Mouse (Mus musculus) heart, postnatal 0 days (tissue): ENCODE data around the gene Atg14. TPM values are rescaled to one million over a fixed set of nuclear protein-coding genes. Genes with fewer than 3 reads are reported as not detected.
A peak's percentile ranks its signal among the peaks of the same experiment; 100 is the strongest.

Source experiments
- ATAC-seq: fragments of 200-750 bp; cut with Nextera tagmentation; 2 replicates; pipeline ENCODE4 v1.8.0; 2017; ENCODE audit warnings: low read depth, moderate number of reproducible peaks, moderate library complexity; ENCODE audit not compliant: insufficient read depth
- DNase-seq: peaks from one replicate; pipeline ENCODE4 v3.0.0-alpha.2; 2016; ENCODE audit warnings: low spot score
- H3K27ac ChIP-seq: fragments of 300-500 bp; sonication (generic); 2 replicates; pipeline ENCODE4 v1.5.1; 2014; ENCODE audit warnings: low read depth, mild to moderate bottlenecking
- H3K27me3 ChIP-seq: fragments of 300-500 bp; sonication (generic); 2 replicates; pipeline ENCODE4 v1.6.1; 2014; ENCODE audit warnings: low read length, mixed read lengths; ENCODE audit not compliant: control insufficient read depth, insufficient read depth
- H3K36me3 ChIP-seq: fragments of 300-500 bp; sonication (generic); replicated peaks from 2 replicates; pipeline ENCODE4 v1.6.1; 2014; ENCODE audit warnings: low read length, mixed read lengths; ENCODE audit not compliant: control insufficient read depth, insufficient read depth
- H3K4me1 ChIP-seq: fragments of 300-500 bp; sonication (generic); 2 replicates; pipeline ENCODE4 v1.6.1; 2014; ENCODE audit warnings: antibody characterized with exemption; ENCODE audit not compliant: control insufficient read depth, insufficient read depth
- H3K4me2 ChIP-seq: fragments of 300-500 bp; sonication (generic); 2 replicates; pipeline ENCODE4 v1.6.1; 2014; ENCODE audit warnings: low read depth, mild to moderate bottlenecking, low read length, moderate library complexity
- H3K4me3 ChIP-seq: fragments of 300-500 bp; sonication (generic); 2 replicates; pipeline ENCODE4 v1.5.1; 2014; ENCODE audit warnings: low read depth, low read length
- H3K9ac ChIP-seq: fragments of 300-500 bp; sonication (generic); replicated peaks from 2 replicates; pipeline ENCODE4 v1.6.1; 2014; ENCODE audit warnings: low read depth, low read length, mixed read lengths
- H3K9me3 ChIP-seq: fragments of 300-500 bp; sonication (generic); replicated peaks from 2 replicates; pipeline ENCODE4 v1.6.1; 2016; ENCODE audit warnings: low read length; ENCODE audit not compliant: control insufficient read depth
- CTCF ChIP-seq: IDR thresholded peaks from 2 replicates; pipeline ENCODE4 v1.5.1; 2016; ENCODE audit warnings: antibody characterized with exemption, control low read depth, low read depth
- EP300 ChIP-seq: IDR thresholded peaks from 2 replicates; pipeline ENCODE4 v1.6.1; 2016; ENCODE audit warnings: antibody characterized with exemption, low read depth
- WGBS: fragments of 180-500 bp; shearing (Covaris S2); extraction: QIAGEN DNeasy Blood & Tissue Kit; methylation state at CpG from one replicate; pipeline ENCODE4 v1.1.7; 2014; 5-methylcytosine and 5-hydroxymethylcytosine counted together
- polyA plus RNA-seq: library from polyadenylated mRNA; unstranded; fragments of >200 nt; fragmentation: Nextera tagmentation; extraction: Ambion mirVana; gene quantifications from 2 replicates; pipeline ENCODE4 v1.2.1, GENCODE M21; 2015
- total RNA-seq: library from RNA; depleted of rRNA; stranded (reverse); fragments of >200 nt; gene quantifications from 2 replicates; pipeline ENCODE4 v1.2.3, GENCODE M21; 2014; ENCODE audit warnings: low replicate concordance

Atg14 gene
- total and polyA plus RNA-seq, 2 experiments from 2014 or later = 1.3 to 11.8 TPM

- no peaks in the 10 kb centered on the region for H3K27me3 ChIP-seq
- H3K4me3 ChIP-seq = no peak overlapping the region
- no peak for ATAC-seq
- TF ChIP-seq EP300 (no peak), CTCF (no peak)
- no peak overlapping the region for H3K4me2 ChIP-seq
- WGBS = 64% methylated on average over 6 of the region's 6 CpGs
- no peak overlapping the region for H3K27ac ChIP-seq
- no peak for DNase-seq
- no peak overlapping the region for H3K9ac ChIP-seq
- no peaks in the 10 kb centered on the region for H3K36me3 ChIP-seq
- H3K4me1 ChIP-seq = peaks cover 10% of the 10 kb centered on the region; the same call in 1 of the 2 replicates
- H3K9me3 ChIP-seq = no peaks in the 10 kb centered on the region
These were observed 51.8 kb downstream of the Atg14 start for GRCm38 (mm10) chr14:47518619-47519018.

- WGBS = 64% methylated on average over 6 of the region's 6 CpGs
These were observed 53.7 kb downstream of the Atg14 start for GRCm38 (mm10) chr14:47516755-47517154.

GRCm38 (mm10) chr14:47515636-47516035 is 54.8 kb downstream of the Atg14 start:
- TF ChIP-seq EP300 (no peak), CTCF (peak; percentile 20; the same call in 1 of the 2 replicates)
- H3K27me3 ChIP-seq = no peaks in the 10 kb centered on the region
- H3K27ac ChIP-seq = peak overlapping the region; percentile 52
- no peak overlapping the region for H3K4me3 ChIP-seq
- ATAC-seq (no peak), DNase-seq (no peak)
- H3K9ac ChIP-seq = no peak overlapping the region
- H3K36me3 ChIP-seq = no peaks in the 10 kb centered on the region
- H3K4me2 ChIP-seq = no peak overlapping the region
- no peaks in the 10 kb centered on the region for H3K9me3 ChIP-seq
- peaks cover 5% of the 10 kb centered on the region; the same call in 1 of the 2 replicates for H3K4me1 ChIP-seq
- 75% methylated on average over 8 of the region's 8 CpGs for WGBS

More at GRCm38 (mm10) chr14:47516755-47517154, 53.7 kb downstream of the Atg14 start:
- Histone ChIP-seq H3K27me3 (no peaks in the 10 kb centered on the region), H3K27ac (no peak overlapping the region), H3K4me2 (no peak overlapping the region), H3K9ac (no peak overlapping the region), H3K4me1 (peaks cover 5% of the 10 kb centered on the region; the same call in 1 of the 2 replicates), H3K36me3 (no peaks in the 10 kb centered on the region), H3K9me3 (no peaks in the 10 kb centered on the region), H3K4me3 (no peak overlapping the region)
- ATAC-seq (no peak), DNase-seq (no peak)
- no peak for TF ChIP-seq CTCF

GRCm38 (mm10) chr14:47514816-47515453 is 55.5 kb downstream of the Atg14 start:
- DNase-seq = peak; percentile 30
- Histone ChIP-seq H3K9ac (no peak overlapping the region), H3K9me3 (no peaks in the 10 kb centered on the region), H3K4me3 (no peak overlapping the region), H3K27ac (peak overlapping the region; percentile 52), H3K27me3 (no peaks in the 10 kb centered on the region), H3K4me2 (no peak overlapping the region), H3K4me1 (peaks cover 5% of the 10 kb centered on the region; the same call in 1 of the 2 replicates), H3K36me3 (no peaks in the 10 kb centered on the region)
- WGBS = 47% methylated on average over 7 of the region's 7 CpGs
- peak; percentile 77 for ATAC-seq
- TF ChIP-seq CTCF = no peak
- no peak for TF ChIP-seq EP300

GRCm38 (mm10) chr14:47513606-47514005 is 56.8 kb downstream of the Atg14 start:
- no peak for ATAC-seq
- TF ChIP-seq CTCF (no peak), EP300 (no peak)
- Histone ChIP-seq H3K4me1 (peaks cover 5% of the 10 kb centered on the region; the same call in 1 of the 2 replicates), H3K4me2 (no peak overlapping the region), H3K9ac (no peak overlapping the region), H3K9me3 (no peaks in the 10 kb centered on the region), H3K4me3 (no peak overlapping the region), H3K27me3 (no peaks in the 10 kb centered on the region), H3K36me3 (no peaks in the 10 kb centered on the region), H3K27ac (no peak overlapping the region)
- WGBS = 90% methylated on average over 3 of the region's 3 CpGs
- DNase-seq = no peak

GRCm38 (mm10) chr14:47510244-47510643 is 60.2 kb downstream of the Atg14 start:
- Histone ChIP-seq H3K4me3 (no peak overlapping the region), H3K27ac (no peak overlapping the region), H3K4me2 (no peak overlapping the region), H3K36me3 (0 out of 2 replicates have a peak, but pooled peaks cover 2% of the 10 kb centered on the region), H3K9me3 (no peaks in the 10 kb centered on the region), H3K9ac (no peak overlapping the region), H3K4me1 (peaks cover 3% of the 10 kb centered on the region; the same call in 1 of the 2 replicates), H3K27me3 (no peaks in the 10 kb centered on the region)
- DNase-seq = no peak
- 91% methylated on average over 4 of the region's 4 CpGs for WGBS
- TF ChIP-seq CTCF = no peak
- no peak for TF ChIP-seq EP300
- no peak for ATAC-seq
